In genomic region chr2:92742025-92742424, GRCm38 (mm10) we compare ENCODE assay signal across 8 mouse cellular contexts.
DNase-seq lines count a peak whose midpoint lies in the region; ATAC-seq lines count a peak whose summit lies in the region.

No protein-coding gene starts in this region.

- H3K9ac ChIP-seq in forebrain, embryonic 14.5 days (ENCODE audit: low read length): no peak overlapping the region
- no peak overlapping the region for H3K9ac ChIP-seq in kidney, embryonic 16.5 days (replicated peaks; ENCODE audit: low read length)

- H3K4me1 ChIP-seq in forebrain, embryonic 10.5 days: peaks cover 35% of the 10 kb centered on the region
- H3K4me1 ChIP-seq in forebrain, embryonic 14.5 days (ENCODE audit: control insufficient read depth, insufficient read depth, low read length): no peaks in the 10 kb centered on the region
- H3K4me1 ChIP-seq in kidney, embryonic 16.5 days (ENCODE audit: insufficient read depth, low read length): peaks cover 6% of the 10 kb centered on the region; the same call in 1 of the 2 replicates

- H3K9me3 ChIP-seq in forebrain, embryonic 10.5 days: no peaks in the 10 kb centered on the region
- H3K9me3 ChIP-seq in forebrain, embryonic 14.5 days (replicated peaks; ENCODE audit: control insufficient read depth, low read length): no peaks in the 10 kb centered on the region
- no peaks in the 10 kb centered on the region for H3K9me3 ChIP-seq in kidney, embryonic 16.5 days (ENCODE audit: low read length)

- peak overlapping the region; percentile 58; the same call in 1 of the 2 replicates for H3K27ac ChIP-seq in forebrain, embryonic 10.5 days
- no peak overlapping the region for H3K27ac ChIP-seq in forebrain, embryonic 14.5 days (ENCODE audit: low read depth, low read length)
- H3K27ac ChIP-seq in kidney, embryonic 16.5 days (ENCODE audit: low read length): peak overlapping the region; percentile 85

- DNase-seq in forebrain, embryonic 10.5 days (ENCODE audit: extremely low spot score, low spot score): no peak
- DNase-seq in forebrain, embryonic 14.5 days (ENCODE audit: low spot score): no peak
- peak; percentile 54 to 72 for DNase-seq in gastrocnemius, postnatal 4 days (ENCODE audit: low spot score in 2 of 2)
- peak; percentile 94 for DNase-seq in lung, postnatal 25 days (ENCODE audit: low spot score)
- DNase-seq in neural tube, embryonic 10.5 days (ENCODE audit: extremely low spot score, low spot score): no peak
- DNase-seq in embryo, embryonic 11 days: no peak
- DNase-seq in cerebellum, adult 11-12 months: no peak

- no peaks in the 10 kb centered on the region for H3K27me3 ChIP-seq in forebrain, embryonic 10.5 days (ENCODE audit: poor library complexity, severe bottlenecking)
- H3K27me3 ChIP-seq in forebrain, embryonic 14.5 days (replicated peaks; ENCODE audit: control insufficient read depth, insufficient read depth, low read length): no peaks in the 10 kb centered on the region
- no peaks in the 10 kb centered on the region for H3K27me3 ChIP-seq in kidney, embryonic 16.5 days (ENCODE audit: insufficient read depth, low read length)

- WGBS in forebrain, embryonic 10.5 days: 71% methylated on average over 5 of the region's 5 CpGs
- WGBS in forebrain, embryonic 14.5 days: 81% methylated on average over 5 of the region's 5 CpGs
- 33% methylated on average over 5 of the region's 5 CpGs for whole genome bisulfite sequencing in kidney, embryonic 16.5 days

- H3K36me3 ChIP-seq in forebrain, embryonic 10.5 days (replicated peaks): no peaks in the 10 kb centered on the region
- H3K36me3 ChIP-seq in forebrain, embryonic 14.5 days (ENCODE audit: control insufficient read depth, insufficient read depth, low read length): no peaks in the 10 kb centered on the region
- no peaks in the 10 kb centered on the region for H3K36me3 ChIP-seq in kidney, embryonic 16.5 days (ENCODE audit: insufficient read depth, low read length)

- H3K4me3 ChIP-seq in forebrain, embryonic 10.5 days: no peak overlapping the region
- no peak overlapping the region for H3K4me3 ChIP-seq in forebrain, embryonic 14.5 days (ENCODE audit: low read depth, low read length)
- no peak overlapping the region for H3K4me3 ChIP-seq in kidney, embryonic 16.5 days (ENCODE audit: low read length)

- H3K4me2 ChIP-seq in forebrain, embryonic 14.5 days (ENCODE audit: low read length): no peak overlapping the region
- H3K4me2 ChIP-seq in kidney, embryonic 16.5 days (replicated peaks; ENCODE audit: low read depth, low read length): no peak overlapping the region

- no peak for ATAC-seq in forebrain, embryonic 14.5 days
- peak; percentile 89 for ATAC-seq in kidney, embryonic 16.5 days (ENCODE audit: low FRiP score, low TSS enrichment)

Comparison
In these comparisons a context has a peak if more than half of its experiments do, and no peak if none do; other contexts are left out.
1. DNase-seq: peak in gastrocnemius, postnatal 4 days (2 of 2) and lung, postnatal 25 days (single experiment); none in forebrain, embryonic 10.5 days (single experiment), forebrain, embryonic 14.5 days (single experiment), neural tube, embryonic 10.5 days (single experiment), embryo, embryonic 11 days (single experiment) and cerebellum, adult 11-12 months (single experiment).